Mouse (Mus musculus) kidney, embryonic 16.5 days (tissue): Measurements from ENCODE around the gene Usf2. TPM values are rescaled to one million over a fixed set of nuclear protein-coding genes. Genes with fewer than 3 reads are reported as not detected.

ENCODE experiments used
- ATAC-seq: fragments of 200-750 bp; cut with Nextera tagmentation; 2 replicates; pipeline ENCODE4 v1.8.0; 2017; ENCODE audit warnings: moderate TSS enrichment; ENCODE audit not compliant: low FRiP score, low TSS enrichment
- H3K27ac ChIP-seq: fragments of 300-500 bp; sonication (generic); 2 replicates; pipeline ENCODE4 v1.5.1; 2014; ENCODE audit warnings: low read length
- H3K27me3 ChIP-seq: fragments of 300-500 bp; sonication (generic); 2 replicates; pipeline ENCODE4 v1.6.1; 2014; ENCODE audit warnings: low read length, control low read depth, mixed read lengths; ENCODE audit not compliant: insufficient read depth
- H3K36me3 ChIP-seq: fragments of 300-500 bp; sonication (generic); 2 replicates; pipeline ENCODE4 v1.6.1; 2014; ENCODE audit warnings: low read length, control low read depth, mixed read lengths; ENCODE audit not compliant: insufficient read depth
- H3K4me1 ChIP-seq: fragments of 300-500 bp; sonication (generic); 2 replicates; pipeline ENCODE4 v1.6.1; 2014; ENCODE audit warnings: low read length, control low read depth, mixed read lengths; ENCODE audit not compliant: insufficient read depth
- H3K4me2 ChIP-seq: fragments of 300-500 bp; sonication (generic); replicated peaks from 2 replicates; pipeline ENCODE4 v1.6.1; 2014; ENCODE audit warnings: low read depth, low read length
- H3K4me3 ChIP-seq: fragments of 300-500 bp; sonication (generic); 2 replicates; pipeline ENCODE4 v1.5.1; 2014; ENCODE audit warnings: mild to moderate bottlenecking, low read length
- H3K9ac ChIP-seq: fragments of 300-500 bp; sonication (generic); replicated peaks from 2 replicates; pipeline ENCODE4 v1.6.1; 2014; ENCODE audit warnings: low read length
- H3K9me3 ChIP-seq: fragments of 300-500 bp; sonication (generic); 2 replicates; pipeline ENCODE4 v1.6.1; 2016; ENCODE audit warnings: low read length, control low read depth
- WGBS: fragments of 180-500 bp; shearing (Covaris S2); extraction: QIAGEN DNeasy Blood & Tissue Kit; methylation state at CpG from one replicate; pipeline ENCODE4 v1.1.7; 2014; 5-methylcytosine and 5-hydroxymethylcytosine counted together
- polyA plus RNA-seq: library from polyadenylated mRNA; unstranded; fragments of >200 nt; fragmentation: Nextera tagmentation; extraction: Ambion mirVana; gene quantifications from 2 replicates; pipeline ENCODE4 v1.2.1, GENCODE M21; 2015

Usf2 gene
- polyA plus RNA-seq, 1 experiment from 2014 or later = 25.3 TPM

GRCm38 (mm10) chr7:30908277-30908991, 48.2 kb downstream of the Usf2 start:
- Histone ChIP-seq H3K4me1 (peaks cover 6% of the 10 kb centered on the region), H3K4me2 (peak overlapping the region; percentile 62), H3K27me3 (0 out of 2 replicates have a peak, but pooled peaks cover 2% of the 10 kb centered on the region), H3K9me3 (no peaks in the 10 kb centered on the region), H3K27ac (no peak overlapping the region), H3K4me3 (peak overlapping the region; percentile 39), H3K9ac (no peak overlapping the region; the same call in 1 of the 2 replicates), H3K36me3 (no peaks in the 10 kb centered on the region)
- ATAC-seq = peak; percentile 81
- 1% methylated on average over 25 of the region's 26 CpGs for WGBS

- WGBS = 48% methylated on average over 4 of the region's 4 CpGs
- Histone ChIP-seq H3K27me3 (0 out of 2 replicates have a peak, but pooled peaks cover 2% of the 10 kb centered on the region), H3K4me2 (no peak overlapping the region), H3K9ac (no peak overlapping the region), H3K27ac (no peak overlapping the region), H3K36me3 (no peaks in the 10 kb centered on the region), H3K4me1 (peaks cover 11% of the 10 kb centered on the region), H3K4me3 (no peak overlapping the region), H3K9me3 (no peaks in the 10 kb centered on the region)
- ATAC-seq = no peak
These were observed 52.6 kb downstream of the Usf2 start for GRCm38 (mm10) chr7:30904042-30904441.

Other genes with a start within 250 kb of the Usf2 start
- 2.1 and 3.2 TPM in 2 replicates for gene Atp4a, start 244.6 kb downstream of the Usf2 start, polyA plus RNA-seq
- 209 and 225 TPM in 2 replicates for gene Tmem147, start 227.3 kb downstream of the Usf2 start, polyA plus RNA-seq
- gene Gapdhs, start 213.1 kb downstream of the Usf2 start, polyA plus RNA-seq = 0.21 and 0.45 TPM in 2 replicates
- 1.7 and 2.3 TPM in 2 replicates for gene Sbsn, start 205.3 kb downstream of the Usf2 start, polyA plus RNA-seq
- gene Dmkn, start 193.0 kb downstream of the Usf2 start, polyA plus RNA-seq = 0.89 and 1.2 TPM in 2 replicates
- 1.0 and 1.5 TPM in 2 replicates for gene Krtdap, start 168.9 kb downstream of the Usf2 start, polyA plus RNA-seq
- gene Ffar2, start 133.0 kb downstream of the Usf2 start, polyA plus RNA-seq = 0.28 and 0.30 TPM in 2 replicates
- gene Ffar3, start 100.6 kb downstream of the Usf2 start, polyA plus RNA-seq = 0.12 and 0.24 TPM in 2 replicates
- gene Ffar1, start 95.2 kb downstream of the Usf2 start, polyA plus RNA-seq = not detected in 2 replicates
- 0.19 and 0.29 TPM in 2 replicates for gene Cd22, start 76.5 kb downstream of the Usf2 start, polyA plus RNA-seq
- gene Mag, start 41.9 kb downstream of the Usf2 start, polyA plus RNA-seq = 0.59 and 0.74 TPM in 2 replicates
- not detected in 2 replicates for gene Hamp2, start 32.1 kb downstream of the Usf2 start, polyA plus RNA-seq
- gene Hamp, start 12.8 kb downstream of the Usf2 start, polyA plus RNA-seq = not detected in 2 replicates
- gene Lsr, start 16.7 kb upstream of the Usf2 start, polyA plus RNA-seq = 72.5 and 73.5 TPM in 2 replicates
- 8.0 and 9.0 TPM in 2 replicates for gene Fam187b, start 17.0 kb upstream of the Usf2 start, polyA plus RNA-seq
- 32.6 and 34.0 TPM in 2 replicates for gene Fxyd5, start 85.7 kb upstream of the Usf2 start, polyA plus RNA-seq
- 11.1 and 11.4 TPM in 2 replicates for gene Fxyd7, start 94.7 kb upstream of the Usf2 start, polyA plus RNA-seq
- 45.7 and 48.3 TPM in 2 replicates for gene Fxyd1, start 100.4 kb upstream of the Usf2 start, polyA plus RNA-seq
- gene Lgi4, start 102.5 kb upstream of the Usf2 start, polyA plus RNA-seq = 0.32 and 0.33 TPM in 2 replicates
- 15.0 and 19.0 TPM in 2 replicates for gene Fxyd3, start 119.9 kb upstream of the Usf2 start, polyA plus RNA-seq
- gene Hpn, start 158.5 kb upstream of the Usf2 start, polyA plus RNA-seq = 72.9 and 77.0 TPM in 2 replicates
- 1.4 and 1.8 TPM in 2 replicates for gene Scn1b, start 170.2 kb upstream of the Usf2 start, polyA plus RNA-seq
- 73.3 and 73.4 TPM in 2 replicates for gene Gramd1a, start 199.1 kb upstream of the Usf2 start, polyA plus RNA-seq